Mouse (Mus musculus): ENCODE results near the gene Ikzf2. TPM values are rescaled to one million over a fixed set of nuclear protein-coding genes. Genes with fewer than 3 reads are reported as not detected.

The Ikzf2 gene
- polyA plus RNA-seq, 1 experiment from 2014 or later: 2.4 TPM

GRCm38 (mm10) chr1:69585546-69585945, 101.5 kb downstream of the Ikzf2 start:
- H3K9me3 ChIP-seq (ENCODE audit: control insufficient read depth, low read length): no peaks in the 10 kb centered on the region
- no peak overlapping the region for H3K4me2 ChIP-seq (ENCODE audit: low read depth, low read length)
- H3K36me3 ChIP-seq (ENCODE audit: control insufficient read depth, insufficient read depth, low read length): no peaks in the 10 kb centered on the region
- H3K27ac ChIP-seq (ENCODE audit: low read length): no peak overlapping the region
- 54% methylated on average over 2 of the region's 2 CpGs for WGBS
- H3K27me3 ChIP-seq (replicated peaks; ENCODE audit: control insufficient read depth, insufficient read depth, low read length): no peaks in the 10 kb centered on the region
- H3K4me1 ChIP-seq (ENCODE audit: control insufficient read depth, insufficient read depth, low read length): no peaks in the 10 kb centered on the region
- H3K4me3 ChIP-seq (ENCODE audit: low read length): no peak overlapping the region
- no peak overlapping the region for H3K9ac ChIP-seq (ENCODE audit: low read depth, low read length)
- no peak for ATAC-seq

- H3K27ac ChIP-seq (ENCODE audit: low read length): no peak overlapping the region
- no peaks in the 10 kb centered on the region for H3K36me3 ChIP-seq (ENCODE audit: control insufficient read depth, insufficient read depth, low read length)
- ATAC-seq: no peak
- no peak overlapping the region for H3K9ac ChIP-seq (ENCODE audit: low read depth, low read length)
- no peak overlapping the region for H3K4me2 ChIP-seq (ENCODE audit: low read depth, low read length)
- H3K27me3 ChIP-seq (replicated peaks; ENCODE audit: control insufficient read depth, insufficient read depth, low read length): no peaks in the 10 kb centered on the region
- WGBS: 87% methylated on average over 5 of the region's 5 CpGs
- H3K4me3 ChIP-seq (ENCODE audit: low read length): no peak overlapping the region
- no peaks in the 10 kb centered on the region for H3K9me3 ChIP-seq (ENCODE audit: control insufficient read depth, low read length)
- no peaks in the 10 kb centered on the region for H3K4me1 ChIP-seq (ENCODE audit: control insufficient read depth, insufficient read depth, low read length)
Observed at GRCm38 (mm10) chr1:69583932-69584659, 102.9 kb downstream of the Ikzf2 start.

- 88% methylated on average over 4 of the region's 4 CpGs for WGBS
- Histone ChIP-seq H3K9me3 (ENCODE audit: control insufficient read depth, low read length) (no peaks in the 10 kb centered on the region), H3K27ac (ENCODE audit: low read length) (no peak overlapping the region), H3K36me3 (ENCODE audit: control insufficient read depth, insufficient read depth, low read length) (no peaks in the 10 kb centered on the region), H3K9ac (ENCODE audit: low read depth, low read length) (no peak overlapping the region), H3K4me1 (ENCODE audit: control insufficient read depth, insufficient read depth, low read length) (no peaks in the 10 kb centered on the region), H3K4me3 (ENCODE audit: low read length) (no peak overlapping the region), H3K4me2 (ENCODE audit: low read depth, low read length) (no peak overlapping the region), H3K27me3 (replicated peaks; ENCODE audit: control insufficient read depth, insufficient read depth, low read length) (no peaks in the 10 kb centered on the region)
- ATAC-seq: no peak
Observed at GRCm38 (mm10) chr1:69578917-69579316, 108.1 kb downstream of the Ikzf2 start.

GRCm38 (mm10) chr1:69559443-69560090, 127.5 kb downstream of the Ikzf2 start:
- no peaks in the 10 kb centered on the region for H3K9me3 ChIP-seq (ENCODE audit: control insufficient read depth, low read length)
- no peak overlapping the region for H3K27ac ChIP-seq (ENCODE audit: low read length)
- no peak overlapping the region for H3K4me2 ChIP-seq (ENCODE audit: low read depth, low read length)
- 78% methylated on average over 5 of the region's 5 CpGs for WGBS
- no peaks in the 10 kb centered on the region for H3K4me1 ChIP-seq (ENCODE audit: control insufficient read depth, insufficient read depth, low read length)
- no peak overlapping the region for H3K4me3 ChIP-seq (ENCODE audit: low read length)
- no peaks in the 10 kb centered on the region for H3K36me3 ChIP-seq (ENCODE audit: control insufficient read depth, insufficient read depth, low read length)
- ATAC-seq: 0 out of 2 replicates have a peak, but pooled peaks have one; percentile 60
- H3K9ac ChIP-seq (ENCODE audit: low read depth, low read length): no peak overlapping the region
- no peaks in the 10 kb centered on the region for H3K27me3 ChIP-seq (replicated peaks; ENCODE audit: control insufficient read depth, insufficient read depth, low read length)

- Histone ChIP-seq H3K4me1 (ENCODE audit: control insufficient read depth, insufficient read depth, low read length) (no peaks in the 10 kb centered on the region), H3K9me3 (ENCODE audit: control insufficient read depth, low read length) (no peaks in the 10 kb centered on the region), H3K36me3 (ENCODE audit: control insufficient read depth, insufficient read depth, low read length) (no peaks in the 10 kb centered on the region), H3K27me3 (replicated peaks; ENCODE audit: control insufficient read depth, insufficient read depth, low read length) (no peaks in the 10 kb centered on the region), H3K4me3 (ENCODE audit: low read length) (no peak overlapping the region), H3K4me2 (ENCODE audit: low read depth, low read length) (no peak overlapping the region), H3K27ac (ENCODE audit: low read length) (no peak overlapping the region), H3K9ac (ENCODE audit: low read depth, low read length) (no peak overlapping the region)
- WGBS: 86% methylated on average over 5 of the region's 5 CpGs
- no peak for ATAC-seq
Observed at GRCm38 (mm10) chr1:69555636-69556151, 131.4 kb downstream of the Ikzf2 start.

GRCm38 (mm10) chr1:69549987-69550386, 137.1 kb downstream of the Ikzf2 start:
- no peak overlapping the region for H3K9ac ChIP-seq (ENCODE audit: low read depth, low read length)
- no peak for ATAC-seq
- H3K36me3 ChIP-seq (ENCODE audit: control insufficient read depth, insufficient read depth, low read length): no peaks in the 10 kb centered on the region
- no peak overlapping the region for H3K27ac ChIP-seq (ENCODE audit: low read length)
- 85% methylated on average over 4 of the region's 4 CpGs for WGBS
- H3K4me2 ChIP-seq (ENCODE audit: low read depth, low read length): no peak overlapping the region
- H3K27me3 ChIP-seq (replicated peaks; ENCODE audit: control insufficient read depth, insufficient read depth, low read length): no peaks in the 10 kb centered on the region
- no peak overlapping the region for H3K4me3 ChIP-seq (ENCODE audit: low read length)
- no peaks in the 10 kb centered on the region for H3K4me1 ChIP-seq (ENCODE audit: control insufficient read depth, insufficient read depth, low read length)
- H3K9me3 ChIP-seq (ENCODE audit: control insufficient read depth, low read length): no peaks in the 10 kb centered on the region

- H3K4me3 ChIP-seq (ENCODE audit: low read length): no peak overlapping the region
- no peak for ATAC-seq
Observed at GRCm38 (mm10) chr1:69545885-69546253, 141.2 kb downstream of the Ikzf2 start.

GRCm38 (mm10) chr1:69545217-69545884, 141.7 kb downstream of the Ikzf2 start:
- Histone ChIP-seq H3K27me3 (replicated peaks; ENCODE audit: control insufficient read depth, insufficient read depth, low read length) (no peaks in the 10 kb centered on the region), H3K9me3 (ENCODE audit: control insufficient read depth, low read length) (no peaks in the 10 kb centered on the region), H3K9ac (ENCODE audit: low read depth, low read length) (no peak overlapping the region), H3K36me3 (ENCODE audit: control insufficient read depth, insufficient read depth, low read length) (no peaks in the 10 kb centered on the region), H3K4me3 (ENCODE audit: low read length) (no peak overlapping the region), H3K27ac (ENCODE audit: low read length) (no peak overlapping the region), H3K4me2 (ENCODE audit: low read depth, low read length) (no peak overlapping the region), H3K4me1 (ENCODE audit: control insufficient read depth, insufficient read depth, low read length) (no peaks in the 10 kb centered on the region)
- no peak for ATAC-seq
- WGBS: 91% methylated on average over 8 of the region's 8 CpGs

More at GRCm38 (mm10) chr1:69545885-69546253, 141.2 kb downstream of the Ikzf2 start:
- Histone ChIP-seq H3K9me3 (ENCODE audit: control insufficient read depth, low read length) (no peaks in the 10 kb centered on the region), H3K9ac (ENCODE audit: low read depth, low read length) (no peak overlapping the region), H3K27ac (ENCODE audit: low read length) (no peak overlapping the region), H3K27me3 (replicated peaks; ENCODE audit: control insufficient read depth, insufficient read depth, low read length) (no peaks in the 10 kb centered on the region), H3K4me1 (ENCODE audit: control insufficient read depth, insufficient read depth, low read length) (no peaks in the 10 kb centered on the region), H3K4me2 (ENCODE audit: low read depth, low read length) (no peak overlapping the region), H3K36me3 (ENCODE audit: control insufficient read depth, insufficient read depth, low read length) (no peaks in the 10 kb centered on the region)
- WGBS: 98% methylated on average over 1 of the region's 1 CpGs

GRCm38 (mm10) chr1:69543774-69544597, 143.1 kb downstream of the Ikzf2 start:
- 94% methylated on average over 6 of the region's 6 CpGs for WGBS
- Histone ChIP-seq H3K27me3 (replicated peaks; ENCODE audit: control insufficient read depth, insufficient read depth, low read length) (no peaks in the 10 kb centered on the region), H3K9me3 (ENCODE audit: control insufficient read depth, low read length) (no peaks in the 10 kb centered on the region), H3K4me1 (ENCODE audit: control insufficient read depth, insufficient read depth, low read length) (no peaks in the 10 kb centered on the region), H3K4me2 (ENCODE audit: low read depth, low read length) (no peak overlapping the region), H3K9ac (ENCODE audit: low read depth, low read length) (no peak overlapping the region), H3K4me3 (ENCODE audit: low read length) (no peak overlapping the region), H3K36me3 (ENCODE audit: control insufficient read depth, insufficient read depth, low read length) (no peaks in the 10 kb centered on the region), H3K27ac (ENCODE audit: low read length) (no peak overlapping the region)
- ATAC-seq: no peak

All from intestine, embryonic 16.5 days (tissue).